Comparison of ENCODE assay signal across 30 mouse cellular contexts in genomic region chr6:100706861-100707260, GRCm38 (mm10). TPM values are rescaled to one million over a fixed set of nuclear protein-coding genes. Genes with fewer than 3 reads are reported as not detected.
A peak's percentile ranks its signal among the peaks of the same experiment; 100 is the strongest.
DNase-seq lines count a peak whose midpoint lies in the region; ATAC-seq and TF ChIP-seq lines count a peak whose summit lies in the region.
"Had no signal": no experiment of that assay in that cellular context is flagged by ENCODE, and none has a peak within 500 bp of the region (broad histone marks: within the 10 kb centered on the region; RNA-seq: fewer than 3 reads in every experiment).

No protein-coding gene starts in this region.

- no peak overlapping the region for H3K27ac ChIP-seq in limb, embryonic 12.5 days
- H3K27ac ChIP-seq in limb, embryonic 10.5 days: no peak overlapping the region
- no peak overlapping the region for H3K27ac ChIP-seq in MEL (ENCODE audit: control insufficient read depth, low read depth, low read length)
- peak overlapping the region; percentile 71 for H3K27ac ChIP-seq in embryonic fibroblast, embryonic 13.5 days (ENCODE audit: insufficient read depth, low read length)
- H3K27ac ChIP-seq in kidney, embryonic 15.5 days: no peak overlapping the region
- H3K27ac ChIP-seq: hindbrain, embryonic 13.5 days; layer of hippocampus, adult 2 months; liver, embryonic 12.5 days; macrophage had no signal

- H3K27me3 ChIP-seq in limb, embryonic 12.5 days: peaks cover 3% of the 10 kb centered on the region; the same call in 1 of the 2 replicates
- peaks cover 26% of the 10 kb centered on the region for H3K27me3 ChIP-seq in limb, embryonic 10.5 days (ENCODE audit: low read depth, poor library complexity, severe bottlenecking)
- no peaks in the 10 kb centered on the region for H3K27me3 ChIP-seq in MEL (ENCODE audit: control insufficient read depth in 1 of 2, insufficient read depth in 2 of 2, low read length in 2 of 2)
- peaks cover 36% of the 10 kb centered on the region for H3K27me3 ChIP-seq in kidney, embryonic 15.5 days

- no peaks in the 10 kb centered on the region for H3K79me2 ChIP-seq in MEL (ENCODE audit: control insufficient read depth, insufficient read depth, low read length, poor library complexity)

- DNase-seq in limb, embryonic 10.5 days (ENCODE audit: low spot score): no peak
- DNase-seq in MEL (ENCODE audit: low read depth, low spot score): peak; percentile 15
- no peak for DNase-seq in kidney, postnatal 25 days
- DNase-seq in cerebellum, postnatal 10 days: no peak
- DNase-seq: adrenal gland, postnatal 25 days; cerebellum, adult 11-12 months; cerebellum, adult 9-11 months; forebrain, postnatal 0 days; gastrocnemius, postnatal 10 days; heart, postnatal 14 days; kidney, adult 11 months; kidney, postnatal 36 days; left cerebral cortex, postnatal 4 days; liver, postnatal 0 days; midbrain, embryonic 14.5 days; right cerebral cortex, postnatal 25 days; spleen, adult 18-20 months; thymus, postnatal 14 days had no signal

- TF ChIP-seq EP300 in MEL (IDR thresholded peaks at IDR 0.05; ENCODE audit: low read depth in 1 of 2, low read length in 2 of 2): no peak

- no peaks in the 10 kb centered on the region for H3K9me3 ChIP-seq in limb, embryonic 12.5 days
- H3K9me3 ChIP-seq in limb, embryonic 10.5 days (replicated peaks): no peaks in the 10 kb centered on the region
- no peaks in the 10 kb centered on the region for H3K9me3 ChIP-seq in MEL (replicated peaks; ENCODE audit: insufficient read depth, low read length)
- H3K9me3 ChIP-seq in kidney, embryonic 15.5 days (replicated peaks): no peaks in the 10 kb centered on the region; the same call in 1 of the 2 replicates
- H3K9me3 ChIP-seq: forebrain, embryonic 12.5 days; hindbrain, embryonic 13.5 days; liver, embryonic 12.5 days had no signal

- no peak overlapping the region for H3K4me3 ChIP-seq in limb, embryonic 12.5 days (replicated peaks)
- H3K4me3 ChIP-seq in limb, embryonic 10.5 days: no peak overlapping the region
- no peak overlapping the region for H3K4me3 ChIP-seq in MEL (ENCODE audit: control insufficient read depth in 1 of 2, insufficient read depth in 1 of 2, low read depth in 2 of 2, low read length in 2 of 2)
- H3K4me3 ChIP-seq in embryonic fibroblast, embryonic 13.5 days (ENCODE audit: insufficient read depth, low read length): peak overlapping the region; percentile 5
- no peak overlapping the region for H3K4me3 ChIP-seq in kidney, embryonic 15.5 days (replicated peaks)
- H3K4me3 ChIP-seq: erythroblast, embryonic 14.5 days; forebrain, embryonic 12.5 days; hindbrain, embryonic 13.5 days; layer of hippocampus, adult 2 months; liver, embryonic 12.5 days had no signal

- TF ChIP-seq CTCF in MEL (IDR thresholded peaks at IDR 0.05 in 2 of 3, conservative IDR thresholded peaks at IDR 0.05 in 1 of 3; ENCODE audit: control insufficient read depth in 1 of 3, insufficient read depth in 1 of 3, low read depth in 2 of 3, low read length in 3 of 3, poor library complexity in 1 of 3, severe bottlenecking in 1 of 3): no peak
- TF ChIP-seq CTCF in embryonic fibroblast, embryonic 13.5 days (IDR thresholded peaks at IDR 0.05; ENCODE audit: borderline replicate concordance, insufficient read depth, low read length): no peak

- no peak for TF ChIP-seq RAD21 in MEL (IDR thresholded peaks at IDR 0.05; ENCODE audit: low read depth, low read length)

- no peak for ATAC-seq in limb, embryonic 12.5 days (ENCODE audit: insufficient number of reproducible peaks, insufficient read depth, low FRiP score, low TSS enrichment, low read depth)
- no peak for ATAC-seq in kidney, embryonic 15.5 days (replicated peaks; ENCODE audit: low FRiP score)
- ATAC-seq: forebrain, postnatal 0 days; liver, embryonic 12.5 days; liver, postnatal 0 days had no signal

- H3K4me1 ChIP-seq in limb, embryonic 12.5 days (replicated peaks): peaks cover 27% of the 10 kb centered on the region
- peaks cover 31% of the 10 kb centered on the region for H3K4me1 ChIP-seq in limb, embryonic 10.5 days
- peaks cover 3 to 25% of the 10 kb centered on the region in 2 experiments; a peak in 3 of 4 replicates for H3K4me1 ChIP-seq in MEL (ENCODE audit: control insufficient read depth in 1 of 2, insufficient read depth in 2 of 2, low read length in 2 of 2)
- H3K4me1 ChIP-seq in embryonic fibroblast, embryonic 13.5 days (ENCODE audit: control insufficient read depth, insufficient read depth, low read length): peaks cover 17% of the 10 kb centered on the region
- H3K4me1 ChIP-seq in kidney, embryonic 15.5 days: peaks cover 35% of the 10 kb centered on the region
- H3K4me1 ChIP-seq: liver, embryonic 12.5 days had no signal

- H3K4me2 ChIP-seq in limb, embryonic 12.5 days: peak overlapping the region; percentile 81; the same call in 1 of the 2 replicates
- H3K4me2 ChIP-seq in kidney, embryonic 15.5 days: no peak overlapping the region
- H3K4me2 ChIP-seq: forebrain, embryonic 12.5 days; hindbrain, embryonic 13.5 days; liver, embryonic 12.5 days had no signal

- no peaks in the 10 kb centered on the region for H3K36me3 ChIP-seq in limb, embryonic 12.5 days
- H3K36me3 ChIP-seq in limb, embryonic 10.5 days: no peaks in the 10 kb centered on the region
- H3K36me3 ChIP-seq in MEL (ENCODE audit: control insufficient read depth in 1 of 2, insufficient read depth in 2 of 2, low read length in 2 of 2): peaks cover 0 to 15% of the 10 kb centered on the region in 2 experiments; a peak in 2 of 4 replicates
- no peaks in the 10 kb centered on the region for H3K36me3 ChIP-seq in kidney, embryonic 15.5 days
- H3K36me3 ChIP-seq: forebrain, embryonic 12.5 days; hindbrain, embryonic 13.5 days; liver, embryonic 12.5 days had no signal

- no peak overlapping the region for H3K9ac ChIP-seq in limb, embryonic 12.5 days (replicated peaks)
- H3K9ac ChIP-seq in MEL (ENCODE audit: control insufficient read depth, low read depth, low read length, poor library complexity, severe bottlenecking): no peak overlapping the region
- H3K9ac ChIP-seq in kidney, embryonic 15.5 days: no peak overlapping the region
- H3K9ac ChIP-seq: forebrain, embryonic 12.5 days; forebrain, postnatal 0 days; hindbrain, embryonic 13.5 days; liver, embryonic 12.5 days; liver, postnatal 0 days had no signal

- 75% methylated on average over 6 of the region's 6 CpGs for WGBS in limb, embryonic 12.5 days
- 78% methylated on average over 6 of the region's 6 CpGs for WGBS in limb, embryonic 10.5 days
- 76% methylated on average over 6 of the region's 6 CpGs for WGBS in kidney, embryonic 15.5 days

- TF ChIP-seq POLR2A in MEL (IDR thresholded peaks at IDR 0.05; ENCODE audit: control insufficient read depth in 1 of 2, insufficient read depth in 1 of 2, low read depth in 1 of 2, low read length in 2 of 2, poor library complexity in 1 of 2): no peak
- TF ChIP-seq POLR2A in embryonic fibroblast, embryonic 13.5 days (IDR thresholded peaks at IDR 0.05; ENCODE audit: low read depth, low read length): no peak

TF ChIP-seq in MEL, 35 proteins besides CTCF, POLR2A, EP300 and RAD21:
- 0 out of 2 replicates have a peak, but pooled peaks have one; percentile 40 for TF ChIP-seq GATA1 (IDR thresholded peaks at IDR 0.05; ENCODE audit: low read depth, low read length)
- TF ChIP-seq MYC (IDR thresholded peaks at IDR 0.05; ENCODE audit: low read depth, low read length): no peak
- no peak for TF ChIP-seq ELF1 (IDR thresholded peaks at IDR 0.05; ENCODE audit: low read depth, low read length)

RNA-seq across cellular contexts. Expression of gene Gxylt2, which starts 2.3 kb away (rescaled TPM):
- 10.9 and 12.5 TPM in 2 replicates for polyA plus RNA-seq in limb, embryonic 12.5 days (2016; fragmentation: Nextera tagmentation; extraction: Ambion mirVana)
- polyA plus RNA-seq in limb, embryonic 10.5 days (2016; fragmentation: Nextera tagmentation; extraction: Ambion mirVana): 2.4 and 4.4 TPM in 2 replicates
- total RNA-seq in MEL (2012; rRNA removed): not detected in 2 replicates
- polyA plus RNA-seq in MEL (2012; ENCODE audit: insufficient read depth in 1 of 2, insufficient read length in 2 of 2, low read depth in 1 of 2, low replicate concordance in 2 of 2, missing spikeins in 1 of 2): not detected
- 36.4 and 73.4 TPM in 2 replicates for polyA plus RNA-seq in embryonic fibroblast, embryonic 13.5 days (2011; ENCODE audit: insufficient read length, low read depth, missing spikeins)
- 9.0 and 10.1 TPM in 2 replicates for polyA plus RNA-seq in kidney, embryonic 15.5 days (2015; fragmentation: Nextera tagmentation; extraction: Ambion mirVana)
- total RNA-seq: common myeloid progenitor, adult 5-6 weeks; megakaryocyte-erythroid progenitor cell, adult 5-6 weeks; neutrophil, adult 5-6 weeks had no signal
- polyA plus RNA-seq: erythroblast, embryonic 14.5 days; macrophage had no signal

RNA-seq across cellular contexts. Expression of gene Shq1, which starts 35.9 kb away (rescaled TPM):
- polyA plus RNA-seq in limb, embryonic 12.5 days (2016; fragmentation: Nextera tagmentation; extraction: Ambion mirVana): 19.3 and 20.1 TPM in 2 replicates
- 21.8 and 22.9 TPM in 2 replicates for polyA plus RNA-seq in limb, embryonic 10.5 days (2016; fragmentation: Nextera tagmentation; extraction: Ambion mirVana)
- total RNA-seq in MEL (2012; rRNA removed): 21.1 and 23.5 TPM in 2 replicates
- polyA plus RNA-seq in MEL (2012; ENCODE audit: insufficient read depth in 1 of 2, insufficient read length in 2 of 2, low read depth in 1 of 2, low replicate concordance in 2 of 2, missing spikeins in 1 of 2): 10 to 100 TPM in 1 of 2 experiments, not detected in 1; 20.2 TPM
- 6.3 and 6.5 TPM in 2 replicates for polyA plus RNA-seq in embryonic fibroblast, embryonic 13.5 days (2011; ENCODE audit: insufficient read length, low read depth, missing spikeins)
- polyA plus RNA-seq in kidney, embryonic 15.5 days (2015; fragmentation: Nextera tagmentation; extraction: Ambion mirVana): 18.3 and 19.3 TPM in 2 replicates
